Mouse (Mus musculus): ENCODE results near the gene Acsf2.

DNA sequence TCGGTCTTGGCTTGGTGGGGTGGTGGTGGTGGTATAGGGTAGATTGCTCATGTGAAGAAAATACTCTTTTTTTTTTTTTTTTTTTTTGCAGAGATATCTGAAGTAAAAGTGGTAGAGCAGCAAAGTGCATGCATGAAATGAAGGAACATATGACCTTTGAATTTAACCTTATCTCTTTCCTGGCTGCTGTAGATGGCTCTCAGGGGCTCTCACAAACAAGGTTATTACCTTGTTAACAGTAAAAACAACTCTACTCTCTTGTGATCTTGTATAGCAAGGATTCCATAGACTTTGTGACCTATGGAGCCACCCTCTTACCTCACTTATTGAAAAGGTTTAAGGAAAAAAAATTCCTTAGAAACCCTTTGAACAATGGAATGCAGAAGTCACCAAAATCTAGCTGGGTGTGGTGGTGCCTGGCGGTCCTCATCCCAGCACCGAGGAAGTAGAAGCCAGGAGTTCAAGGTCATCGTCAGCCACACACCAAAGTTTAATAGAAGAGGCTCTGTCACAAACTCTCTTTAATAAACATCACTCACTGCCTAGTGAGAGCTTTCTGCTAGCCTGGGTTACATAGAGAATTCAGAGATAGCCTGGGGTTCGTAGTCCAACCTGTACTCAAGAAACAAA is 21.4 kb downstream of the Acsf2 start:
- no peak for TF ChIP-seq CTCF (IDR thresholded peaks at IDR 0.05; ENCODE audit: low read depth)
- no peak for TF ChIP-seq EP300 (IDR thresholded peaks at IDR 0.05; ENCODE audit: low read depth)
